Mouse (Mus musculus) midbrain, embryonic 16.5 days (tissue): ENCODE measurements at regions not wholly inside any gene's neighbourhood (a gene's known extent, or its start where the extent isn't known, plus 50 kb on each side); places are given as distances from the start of the nearest gene placed in this dataset.

ENCODE experiments used
- ATAC-seq: fragments of 200-750 bp; cut with Nextera tagmentation; 2 replicates; pipeline ENCODE4 v1.8.0; 2017; ENCODE audit warnings: moderate TSS enrichment
- H3K27ac ChIP-seq: fragments of 300-500 bp; sonication (generic); 2 replicates; pipeline ENCODE4 v1.5.1; 2014; ENCODE audit warnings: mild to moderate bottlenecking, low read length, mixed read lengths
- H3K27me3 ChIP-seq: fragments of 300-500 bp; sonication (generic); 2 replicates; pipeline ENCODE4 v1.6.1; 2014; ENCODE audit warnings: low read depth, low read length, mixed read lengths; ENCODE audit not compliant: control insufficient read depth, insufficient read depth
- H3K36me3 ChIP-seq: fragments of 300-500 bp; sonication (generic); 2 replicates; pipeline ENCODE4 v1.6.1; 2014; ENCODE audit warnings: mild to moderate bottlenecking, low read length, moderate library complexity, mixed read lengths; ENCODE audit not compliant: control insufficient read depth, insufficient read depth
- H3K4me1 ChIP-seq: fragments of 300-500 bp; sonication (generic); 2 replicates; pipeline ENCODE4 v1.6.1; 2014; ENCODE audit warnings: mild to moderate bottlenecking, low read length, mixed read lengths; ENCODE audit not compliant: control insufficient read depth, insufficient read depth
- H3K4me2 ChIP-seq: fragments of 300-500 bp; sonication (generic); 2 replicates; pipeline ENCODE4 v1.6.1; 2014; ENCODE audit warnings: mild to moderate bottlenecking, low read length, mixed read lengths
- H3K4me3 ChIP-seq: fragments of 300-500 bp; sonication (generic); 2 replicates; pipeline ENCODE4 v1.5.1; 2014; ENCODE audit warnings: low read depth, mild to moderate bottlenecking, low read length, moderate library complexity, mixed read lengths
- H3K9ac ChIP-seq: fragments of 300-500 bp; sonication (generic); 2 replicates; pipeline ENCODE4 v1.6.1; 2014; ENCODE audit warnings: low read depth, low read length, mixed read lengths
- H3K9me3 ChIP-seq: fragments of 300-500 bp; sonication (generic); replicated peaks from 2 replicates; pipeline ENCODE4 v1.6.1; 2014; ENCODE audit warnings: mild to moderate bottlenecking, low read length, mixed read lengths; ENCODE audit not compliant: control insufficient read depth, poor library complexity, severe bottlenecking
- WGBS: fragments of 180-500 bp; shearing (Covaris S2); extraction: QIAGEN DNeasy Blood & Tissue Kit; methylation state at CpG from one replicate; pipeline ENCODE4 v1.1.7; 2014; 5-methylcytosine and 5-hydroxymethylcytosine counted together

GRCm38 (mm10) chr3:37860715-37861461 lies 136.6 kb upstream of the Gm5148 start:
- Histone ChIP-seq H3K9me3 (peaks cover 5% of the 10 kb centered on the region), H3K9ac (no peak overlapping the region), H3K27ac (no peak overlapping the region), H3K4me3 (no peak overlapping the region), H3K4me1 (peaks cover 4% of the 10 kb centered on the region; the same call in 1 of the 2 replicates), H3K27me3 (no peaks in the 10 kb centered on the region), H3K4me2 (no peak overlapping the region), H3K36me3 (no peaks in the 10 kb centered on the region)
- WGBS, result 72% methylated on average over 9 of the region's 9 CpGs
- ATAC-seq, result no peak

- Histone ChIP-seq H3K4me2 (no peak overlapping the region), H3K27me3 (no peaks in the 10 kb centered on the region), H3K36me3 (no peaks in the 10 kb centered on the region), H3K4me3 (no peak overlapping the region), H3K4me1 (peaks cover 4% of the 10 kb centered on the region; the same call in 1 of the 2 replicates), H3K9ac (no peak overlapping the region), H3K9me3 (peaks cover 5% of the 10 kb centered on the region), H3K27ac (no peak overlapping the region)
- WGBS, result 54% methylated on average over 13 of the region's 13 CpGs
- ATAC-seq, result peak; percentile 89
Measured at GRCm38 (mm10) chr3:37860034-37860714, 135.9 kb upstream of the Gm5148 start.

- Histone ChIP-seq H3K4me2 (no peak overlapping the region), H3K36me3 (no peaks in the 10 kb centered on the region), H3K9ac (no peak overlapping the region), H3K27me3 (no peaks in the 10 kb centered on the region), H3K4me1 (peaks cover 4% of the 10 kb centered on the region; the same call in 1 of the 2 replicates), H3K4me3 (no peak overlapping the region), H3K27ac (no peak overlapping the region), H3K9me3 (peaks cover 5% of the 10 kb centered on the region)
- 88% methylated on average over 6 of the region's 6 CpGs for WGBS
- no peak for ATAC-seq
Measured at GRCm38 (mm10) chr3:37858624-37859302, 134.5 kb upstream of the Gm5148 start.

GRCm38 (mm10) chr3:37846191-37847003 lies 122.1 kb upstream of the Gm5148 start:
- whole genome bisulfite sequencing, result 79% methylated on average over 3 of the region's 3 CpGs
- Histone ChIP-seq H3K4me2 (no peak overlapping the region), H3K4me3 (no peak overlapping the region), H3K27me3 (no peaks in the 10 kb centered on the region), H3K9me3 (no peaks in the 10 kb centered on the region), H3K27ac (no peak overlapping the region), H3K9ac (no peak overlapping the region), H3K36me3 (no peaks in the 10 kb centered on the region), H3K4me1 (no peaks in the 10 kb centered on the region; the same call in 1 of the 2 replicates)
- ATAC-seq, result no peak

- Histone ChIP-seq H3K27ac (no peak overlapping the region), H3K9ac (no peak overlapping the region)
Measured at GRCm38 (mm10) chr3:37845313-37846023, 121.2 kb upstream of the Gm5148 start.

GRCm38 (mm10) chr3:37844731-37845312 lies 120.5 kb upstream of the Gm5148 start:
- Histone ChIP-seq H3K4me2 (no peak overlapping the region), H3K9me3 (no peaks in the 10 kb centered on the region), H3K27me3 (no peaks in the 10 kb centered on the region), H3K4me3 (no peak overlapping the region), H3K4me1 (no peaks in the 10 kb centered on the region; the same call in 1 of the 2 replicates), H3K27ac (no peak overlapping the region), H3K36me3 (no peaks in the 10 kb centered on the region), H3K9ac (no peak overlapping the region)
- ATAC-seq, result no peak
- WGBS, result 90% methylated on average over 8 of the region's 8 CpGs

More at GRCm38 (mm10) chr3:37845313-37846023, 121.2 kb upstream of the Gm5148 start:
- no peaks in the 10 kb centered on the region; the same call in 1 of the 2 replicates for H3K4me1 ChIP-seq
- no peak overlapping the region for H3K4me3 ChIP-seq
- ATAC-seq, result no peak
- no peaks in the 10 kb centered on the region for H3K9me3 ChIP-seq
- H3K36me3 ChIP-seq, result no peaks in the 10 kb centered on the region
- H3K27me3 ChIP-seq, result no peaks in the 10 kb centered on the region
- 79% methylated on average over 11 of the region's 11 CpGs for WGBS
- no peak overlapping the region for H3K4me2 ChIP-seq

- no peak overlapping the region for H3K4me3 ChIP-seq
- no peak overlapping the region for H3K9ac ChIP-seq
- no peak for ATAC-seq
- no peaks in the 10 kb centered on the region for H3K9me3 ChIP-seq
- no peaks in the 10 kb centered on the region for H3K36me3 ChIP-seq
- no peaks in the 10 kb centered on the region; the same call in 1 of the 2 replicates for H3K4me1 ChIP-seq
- 64% methylated on average over 7 of the region's 7 CpGs for WGBS
- no peaks in the 10 kb centered on the region for H3K27me3 ChIP-seq
- H3K27ac ChIP-seq, result no peak overlapping the region
- no peak overlapping the region for H3K4me2 ChIP-seq
Measured at GRCm38 (mm10) chr3:37842289-37842688, 118.0 kb upstream of the Gm5148 start.

- Histone ChIP-seq H3K4me2 (no peak overlapping the region), H3K9ac (no peak overlapping the region), H3K27ac (no peak overlapping the region), H3K9me3 (no peaks in the 10 kb centered on the region), H3K27me3 (no peaks in the 10 kb centered on the region), H3K4me1 (no peaks in the 10 kb centered on the region), H3K4me3 (no peak overlapping the region), H3K36me3 (no peaks in the 10 kb centered on the region)
- 81% methylated on average over 11 of the region's 11 CpGs for WGBS
- ATAC-seq, result no peak
Measured at GRCm38 (mm10) chr3:37838896-37839295, 114.6 kb upstream of the Gm5148 start.
